Mouse (Mus musculus): ENCODE measurements at regions not wholly inside any gene's neighbourhood (a gene's known extent, or its start where the extent isn't known, plus 50 kb on each side); places are given as distances from the start of the nearest gene placed in this dataset.

GRCm38 (mm10) chr3:47230234-47230633, 782.2 kb upstream of the Pabpc4l start:
- TF ChIP-seq CTCF (IDR thresholded peaks at IDR 0.05) = no peak
- no peak for TF ChIP-seq POLR2A (IDR thresholded peaks at IDR 0.05; ENCODE audit: insufficient read depth, low read depth, low read length)
